Mouse (Mus musculus) CD4-positive naive resting alpha-beta T cell, adult 57 days (primary cell): ENCODE data around the gene Wdr5. TPM values are rescaled to one million over a fixed set of nuclear protein-coding genes. Genes with fewer than 3 reads are reported as not detected.

ENCODE experiments used
- total RNA-seq: library from RNA; stranded (reverse); gene quantifications from one replicate; pipeline ENCODE4 v1.2.4, GENCODE M21; 2023

The Wdr5 gene
- total RNA-seq = 42.1 TPM

GRCm38 (mm10) chr2:27514639-27515328, at the start of gene Wdr5:
TSS of gene Wdr5 (plus strand) at chr2:27515157.

GRCm38 (mm10) chr2:27507562-27507961, 7.4 kb upstream of the Wdr5 start, which contains the start of gene Brd3:
TSS of gene Brd3 (minus strand) at chr2:27507662.

Other genes with a start within 250 kb of the Wdr5 start
- gene Vav2, start 88.1 kb upstream of the Wdr5 start, total RNA-seq = 17.8 TPM
- gene Brd3os, start 72.8 kb upstream of the Wdr5 start, total RNA-seq = not detected
- 36.6 TPM for gene Brd3, start 7.5 kb upstream of the Wdr5 start, total RNA-seq
- gene Rxra, start 161.3 kb downstream of the Wdr5 start, total RNA-seq = 11.0 TPM